Mouse (Mus musculus) lung, adult 18-20 months (tissue): ENCODE data around the gene Oas1g.
"Not testable (repeated sequence)": the region's sequence is repeated elsewhere in the genome, so short reads cannot be mapped to it uniquely, and the experiment has no call there.

Source experiments
- DNase-seq, 2 experiments: peaks; one replicate each; pipeline ENCODE4 v3.0.0; 2022; ENCODE audit warnings: mixed read lengths in 2 of 2

Gene Oas1g

GRCm38 (mm10) chr5:120888294-120888815, 942 bp upstream of the Oas1g start:
- not testable (repeated sequence) for DNase-seq

GRCm38 (mm10) chr5:120887831-120888230, 418 bp upstream of the Oas1g start:
- DNase-seq = no peak

GRCm38 (mm10) chr5:120881681-120882080, 5.7 kb downstream of the Oas1g start:
- not testable (repeated sequence) for DNase-seq

GRCm38 (mm10) chr5:120878803-120879202, 8.6 kb downstream of the Oas1g start:
- not testable (repeated sequence) for DNase-seq

GRCm38 (mm10) chr5:120877407-120877806, 10.0 kb downstream of the Oas1g start:
- not testable (repeated sequence) for DNase-seq

GRCm38 (mm10) chr5:120876839-120877238, 10.6 kb downstream of the Oas1g start:
- DNase-seq = not testable (repeated sequence)

- no peak for DNase-seq
These were observed 15.9 kb downstream of the Oas1g start for GRCm38 (mm10) chr5:120871469-120871868.

GRCm38 (mm10) chr5:120870782-120871181, 16.6 kb downstream of the Oas1g start:
- DNase-seq = no peak

GRCm38 (mm10) chr5:120870081-120870480, 17.3 kb downstream of the Oas1g start:
- no peak for DNase-seq

- DNase-seq = no peak
These were observed 17.9 kb downstream of the Oas1g start for GRCm38 (mm10) chr5:120869436-120870015.

- no peak for DNase-seq
These were observed 22.0 kb downstream of the Oas1g start for GRCm38 (mm10) chr5:120865336-120865860.

GRCm38 (mm10) chr5:120861121-120861520, 26.3 kb downstream of the Oas1g start, which contains the start of gene Oas1h:
TSS of gene Oas1h (plus strand) at chr5:120861421.
- DNase-seq = no peak

- no peak for DNase-seq
These were observed 28.2 kb downstream of the Oas1g start for GRCm38 (mm10) chr5:120859241-120859640.

GRCm38 (mm10) chr5:120849601-120850136, 37.7 kb downstream of the Oas1g start:
- DNase-seq = peak; percentile 25 to 29

GRCm38 (mm10) chr5:120847067-120847466, 40.3 kb downstream of the Oas1g start, which contains the start of gene Oas1f:
TSS of gene Oas1f (plus strand) at chr5:120847367.
- no peak for DNase-seq

- peak; percentile 28 to 64 for DNase-seq
These were observed 42.7 kb downstream of the Oas1g start for GRCm38 (mm10) chr5:120844713-120845112.

GRCm38 (mm10) chr5:120836731-120837585, 50.5 kb downstream of the Oas1g start:
- peak; percentile 19 to 28 for DNase-seq

- no peak for DNase-seq
These were observed 53.8 kb downstream of the Oas1g start for GRCm38 (mm10) chr5:120833335-120834280.

GRCm38 (mm10) chr5:120831031-120831430, 56.4 kb downstream of the Oas1g start:
- DNase-seq = no peak
